Comparison of ENCODE assay signal across 8 mouse cellular contexts in the genomic region with DNA sequence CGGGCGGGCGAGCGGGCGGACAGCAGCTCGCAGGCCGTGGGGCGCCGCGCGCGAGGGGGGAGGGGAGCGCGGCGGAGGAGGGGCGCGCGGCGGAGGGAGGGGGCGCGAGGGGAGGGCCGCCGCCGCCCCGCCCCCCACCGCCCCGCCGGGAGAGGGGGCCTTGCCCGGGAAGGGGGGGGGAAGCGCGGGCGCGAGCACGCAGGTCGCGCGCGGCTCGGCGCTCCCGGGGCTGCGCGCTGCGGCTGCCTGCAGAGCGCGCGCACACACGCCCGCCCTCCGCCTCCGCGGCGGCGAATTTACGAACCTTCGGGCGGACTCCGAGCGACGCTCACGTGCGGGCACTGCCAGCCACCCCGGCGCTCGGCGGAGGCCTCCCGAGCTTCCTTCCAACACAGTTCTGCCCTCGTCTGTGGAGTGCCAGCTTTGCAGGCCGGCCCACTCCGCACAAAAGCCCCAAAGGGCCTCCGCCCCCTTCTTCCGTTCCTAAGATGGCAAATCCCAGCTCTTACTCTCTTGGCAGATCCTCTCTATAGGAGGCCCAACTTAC. TPM values are rescaled to one million over a fixed set of nuclear protein-coding genes. Genes with fewer than 3 reads are reported as not detected.
A peak's percentile ranks its signal among the peaks of the same experiment; 100 is the strongest.
DNase-seq lines count a peak whose midpoint lies in the region; ATAC-seq and TF ChIP-seq lines count a peak whose summit lies in the region.

No protein-coding gene starts in this region.

- H3K27ac ChIP-seq in ES-E14 (ENCODE audit: insufficient read depth, low read depth, low read length, poor library complexity, severe bottlenecking) = peak overlapping the region; percentile 99
- peak overlapping the region; percentile 99 for H3K27ac ChIP-seq in forebrain, embryonic 15.5 days (replicated peaks)
- H3K27ac ChIP-seq in layer of hippocampus, adult 2 months = peak overlapping the region; percentile 99

- no peaks in the 10 kb centered on the region for H3K9me3 ChIP-seq in ES-E14 (ENCODE audit: control insufficient read depth, insufficient read depth, low read depth, low read length)
- H3K9me3 ChIP-seq in forebrain, embryonic 15.5 days = no peaks in the 10 kb centered on the region

- 0% methylated on average over 39 of the region's 72 CpGs for WGBS in forebrain, embryonic 15.5 days
- WGBS in lung, adult 2 months = 1% methylated on average over 46 of the region's 72 CpGs

- in situ Hi-C loops in ES-E14 (cut with MboI; ENCODE audit: low sequenced_read_pairs in 2 of 2, unreplicated experiment in 2 of 2) = no loop called here

- H3K4me1 ChIP-seq in ES-E14 (ENCODE audit: control insufficient read depth in 2 of 2, insufficient read depth in 2 of 2, low read length in 2 of 2, poor library complexity in 1 of 2) = peaks cover 8 to 12% of the 10 kb centered on the region in 2 experiments
- H3K4me1 ChIP-seq in forebrain, embryonic 15.5 days = peaks cover 45% of the 10 kb centered on the region
- H3K4me1 ChIP-seq in lung, adult 2 months (ENCODE audit: control insufficient read depth, insufficient read depth, low read length) = peaks cover 29% of the 10 kb centered on the region

- peak overlapping the region; percentile 97 for H3K9ac ChIP-seq in ES-E14 (ENCODE audit: insufficient read depth, low read depth, low read length, poor library complexity, severe bottlenecking)
- H3K9ac ChIP-seq in forebrain, embryonic 15.5 days (replicated peaks) = peak overlapping the region; percentile 89

- peaks cover 28% of the 10 kb centered on the region for H3K36me3 ChIP-seq in ES-E14 (ENCODE audit: control insufficient read depth, insufficient read depth, low read length, poor library complexity, severe bottlenecking)
- peaks cover 19% of the 10 kb centered on the region for H3K36me3 ChIP-seq in forebrain, embryonic 15.5 days

- ATAC-seq in forebrain, embryonic 15.5 days (replicated peaks) = peak; percentile 47
- ATAC-seq in neutrophil, adult 5-6 weeks (ENCODE audit: extremely low read depth, insufficient number of reproducible peaks, low FRiP score, poor library complexity, severe bottlenecking) = peak; percentile 17; the same call in 1 of the 2 replicates

- TF ChIP-seq CTCF in layer of hippocampus, adult 2 months (conservative IDR thresholded peaks at IDR 0.05) = no peak; the same call in 1 of the 2 replicates
- no peak for TF ChIP-seq CTCF in lung, adult 2 months (IDR thresholded peaks at IDR 0.05; ENCODE audit: insufficient read depth, low read length)

- H3K4me2 ChIP-seq in forebrain, embryonic 15.5 days (replicated peaks) = peak overlapping the region; percentile 61

- H3K27me3 ChIP-seq in forebrain, embryonic 15.5 days = no peaks in the 10 kb centered on the region

- peak overlapping the region; percentile 96 for H3K4me3 ChIP-seq in ES-E14 (ENCODE audit: insufficient read depth in 1 of 2, low read depth in 1 of 2, low read length in 2 of 2, poor library complexity in 1 of 2, severe bottlenecking in 1 of 2)
- H3K4me3 ChIP-seq in forebrain, embryonic 15.5 days = peak overlapping the region; percentile 85
- peak overlapping the region; percentile 82 for H3K4me3 ChIP-seq in layer of hippocampus, adult 2 months
- peak overlapping the region; percentile 86 for H3K4me3 ChIP-seq in lung, adult 2 months (replicated peaks; ENCODE audit: extremely low read depth, low read depth, low read length)

- DNase-seq in ES-E14 (ENCODE audit: low read depth, low spot score) = no peak
- peak; percentile 64 for DNase-seq in cerebellum, adult 11 months
- peak; percentile 78 to 84 for DNase-seq in heart, postnatal 14 days
- peak; percentile 53 to 65 for DNase-seq in layer of hippocampus, adult 2 months (ENCODE audit: low spot score in 2 of 2)
- DNase-seq in lung, adult 2 months = peak; percentile 69
- DNase-seq in testis, postnatal 14 days (ENCODE audit: low spot score) = peak; percentile 71

- intact Hi-C loops in heart, postnatal 14 days (cut with DNase I) = no loop called here

- TF ChIP-seq POLR2A in lung, adult 2 months (IDR thresholded peaks at IDR 0.05; ENCODE audit: borderline replicate concordance, extremely low read depth, low read depth, low read length) = peak; percentile 24; the same call in 1 of the 2 replicates

TF ChIP-seq in ES-E14, 5 proteins besides CTCF, POLR2A, EP300 and RAD21:
- TF ChIP-seq ZNF384 (IDR thresholded peaks at IDR 0.05; ENCODE audit: low read depth, low read length) (no peak), MAFK (IDR thresholded peaks at IDR 0.05; ENCODE audit: insufficient read depth, low read depth, low read length) (no peak), ZC3H11A (IDR thresholded peaks at IDR 0.05; ENCODE audit: borderline replicate concordance, low read depth, low read length) (no peak), HCFC1 (IDR thresholded peaks at IDR 0.05; ENCODE audit: borderline replicate concordance, insufficient read depth, low read length) (no peak), CHD2 (IDR thresholded peaks at IDR 0.05; ENCODE audit: low read depth, low read length) (no peak)

RNA-seq across cellular contexts. Expression of gene Csad, which starts 0.6 kb away (rescaled TPM):
- 47.3 and 51.9 TPM in 2 replicates for total RNA-seq in ES-E14 (2012; rRNA removed)
- polyA plus RNA-seq in forebrain, embryonic 15.5 days (2015; fragmentation: Nextera tagmentation; extraction: Ambion mirVana) = 44.2 and 45.1 TPM in 2 replicates
- 10 to 100 TPM; 21.3 to 23.7 TPM for total RNA-seq in heart, postnatal 14 days (2021)
- total RNA-seq in layer of hippocampus, adult 2 months (2021) = 10 to 100 TPM; 39.5 to 40.4 TPM
- 92.8 and 106 TPM in 2 replicates for polyA plus RNA-seq in lung, adult 2 months (2012; rRNA removed)
- 47.6 and 56.0 TPM in 2 replicates for total RNA-seq in neutrophil, adult 5-6 weeks (2017)

RNA-seq across cellular contexts. Expression of gene Zfp740, which starts 0.9 kb away (rescaled TPM):
- 97.3 and 98.5 TPM in 2 replicates for total RNA-seq in ES-E14 (2012; rRNA removed)
- polyA plus RNA-seq in forebrain, embryonic 15.5 days (2015; fragmentation: Nextera tagmentation; extraction: Ambion mirVana) = 90.6 and 94.0 TPM in 2 replicates
- total RNA-seq in heart, postnatal 14 days (2021) = 10 to 100 TPM; 41.8 to 47.1 TPM
- total RNA-seq in layer of hippocampus, adult 2 months (2021) = 10 to 100 TPM; 68.3 to 76.5 TPM
- polyA plus RNA-seq in lung, adult 2 months (2012; rRNA removed) = 25.8 and 46.6 TPM in 2 replicates
- total RNA-seq in neutrophil, adult 5-6 weeks (2017) = 118 and 120 TPM in 2 replicates

RNA-seq across cellular contexts. Expression of gene Itgb7, which starts 27.8 kb away (rescaled TPM):
- 34.0 and 93.0 TPM in 2 replicates for total RNA-seq in ES-E14 (2012; rRNA removed)
- polyA plus RNA-seq in forebrain, embryonic 15.5 days (2015; fragmentation: Nextera tagmentation; extraction: Ambion mirVana) = 0.33 and 0.99 TPM in 2 replicates
- 1 to 10 TPM; 1.5 to 1.8 TPM for total RNA-seq in heart, postnatal 14 days (2021)
- 1 to 10 TPM; 1.0 to 3.9 TPM for total RNA-seq in layer of hippocampus, adult 2 months (2021)
- 22.0 and 32.4 TPM in 2 replicates for polyA plus RNA-seq in lung, adult 2 months (2012; rRNA removed)
- 338 and 351 TPM in 2 replicates for total RNA-seq in neutrophil, adult 5-6 weeks (2017)

RNA-seq across cellular contexts. Expression of gene Rarg, which starts 53.4 kb away (rescaled TPM):
- 101 and 115 TPM in 2 replicates for total RNA-seq in ES-E14 (2012; rRNA removed)
- polyA plus RNA-seq in forebrain, embryonic 15.5 days (2015; fragmentation: Nextera tagmentation; extraction: Ambion mirVana) = 5.9 and 6.2 TPM in 2 replicates
- 10 to 100 TPM; 18.9 to 21.1 TPM for total RNA-seq in heart, postnatal 14 days (2021)
- 10 to 100 TPM; 12.2 to 14.1 TPM for total RNA-seq in layer of hippocampus, adult 2 months (2021)
- polyA plus RNA-seq in lung, adult 2 months (2012; rRNA removed) = 75.1 and 93.9 TPM in 2 replicates
- total RNA-seq in neutrophil, adult 5-6 weeks (2017) = 28.2 and 38.3 TPM in 2 replicates

RNA-seq across cellular contexts. Expression of gene Soat2, which starts 53.6 kb away (rescaled TPM):
- 5.3 and 9.5 TPM in 2 replicates for total RNA-seq in ES-E14 (2012; rRNA removed)
- polyA plus RNA-seq in forebrain, embryonic 15.5 days (2015; fragmentation: Nextera tagmentation; extraction: Ambion mirVana) = not detected in 2 replicates
- under 1 TPM in 1 of 2 experiments, not detected in 1; 0.17 TPM for total RNA-seq in heart, postnatal 14 days (2021)
- not detected for total RNA-seq in layer of hippocampus, adult 2 months (2021)
- 1.1 and 1.2 TPM in 2 replicates for polyA plus RNA-seq in lung, adult 2 months (2012; rRNA removed)
- total RNA-seq in neutrophil, adult 5-6 weeks (2017) = 13.3 and 14.4 TPM in 2 replicates
